Mouse (Mus musculus) left cerebral cortex, postnatal 4 days (tissue): ENCODE results near the gene Hyls1. TPM values are rescaled to one million over a fixed set of nuclear protein-coding genes. Genes with fewer than 3 reads are reported as not detected.

Experiments used
- DNase-seq: peaks from one replicate; pipeline ENCODE4 v3.0.0-alpha.2; 2022
- intact Hi-C: fragments of 180-260 bp; cut with DNase I; formaldehyde crosslinking; loops from one replicate; pipeline ENCODE4 v1.15.1; 2025
- total RNA-seq, 2 experiments: library from RNA; stranded (reverse); gene quantifications; 2 replicates each; pipeline ENCODE4 v1.2.3; 2021

Hyls1 gene
- total RNA-seq, 2 experiments from 2014 or later = 11.6 to 11.9 TPM

DNA sequence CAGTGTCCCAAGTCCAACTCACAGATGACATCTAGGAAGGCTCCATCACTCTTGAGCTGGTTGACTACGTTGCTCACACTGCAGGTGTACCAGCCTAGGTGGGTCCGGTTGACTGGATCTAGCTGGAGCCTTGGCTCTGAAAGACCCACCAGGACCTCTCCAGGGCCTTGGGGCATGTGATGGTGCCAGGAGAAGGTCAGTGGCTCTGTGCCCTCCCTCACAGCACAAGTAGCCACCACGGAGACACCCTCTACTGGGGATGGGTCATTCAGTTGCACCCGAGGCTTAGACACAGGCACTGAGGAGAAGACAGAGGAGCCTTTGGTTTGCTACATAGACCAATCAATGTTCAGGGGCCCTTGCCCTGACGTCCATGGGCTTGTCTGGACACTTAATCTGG, 54.0 kb downstream of the Hyls1 start:
- no peak for DNase-seq
- intact Hi-C loops = no loop called here

DNA sequence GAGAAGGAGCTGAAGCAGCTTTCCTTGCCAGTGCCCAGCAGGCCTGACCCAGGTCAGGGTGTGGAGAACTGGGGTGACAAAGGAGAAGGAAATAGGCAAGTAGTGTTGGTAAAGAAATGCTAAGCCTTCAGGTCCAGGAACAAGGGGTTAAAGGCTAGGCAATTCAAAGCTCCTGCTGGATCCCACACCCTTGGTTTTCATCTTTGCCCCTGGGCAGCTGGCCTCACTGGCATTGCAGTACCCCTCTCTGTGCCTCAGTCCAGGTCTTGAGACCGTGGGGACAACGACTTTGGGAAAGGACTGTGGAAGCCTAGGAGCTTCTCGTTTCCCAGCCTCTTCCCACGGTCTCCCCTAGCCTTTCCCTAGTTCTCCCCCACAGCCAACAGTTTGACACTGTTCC, 56.3 kb downstream of the Hyls1 start:
- intact Hi-C loops = no loop called here
- DNase-seq = no peak

Other genes with a start within 250 kb of the Hyls1 start
- gene Cdon, start 149.3 kb downstream of the Hyls1 start, total RNA-seq = 10 to 100 TPM; 13.0 to 14.1 TPM
- gene Gm1113, start 52.1 kb downstream of the Hyls1 start, total RNA-seq = not detected
- 10 to 100 TPM; 17.7 to 19.0 TPM for gene Ddx25, start 11.9 kb downstream of the Hyls1 start, total RNA-seq
- 10 to 100 TPM; 14.4 to 14.5 TPM for gene Pus3, start 11.8 kb downstream of the Hyls1 start, total RNA-seq
- 1 to 10 TPM; 1.4 to 2.3 TPM for gene Pate2, start 114 bp downstream of the Hyls1 start, total RNA-seq
- not detected for gene Pate4, start 41.5 kb upstream of the Hyls1 start, total RNA-seq
- not detected for gene Pate3, start 77.8 kb upstream of the Hyls1 start, total RNA-seq
- not detected for gene Pate1, start 117.0 kb upstream of the Hyls1 start, total RNA-seq
- not detected for gene Gm17677, start 170.7 kb upstream of the Hyls1 start, total RNA-seq
- not detected for gene Gm17727, start 207.7 kb upstream of the Hyls1 start, total RNA-seq
- gene Gm27235, start 219.7 kb upstream of the Hyls1 start, total RNA-seq = not detected
- not detected for gene D730048I06Rik, start 219.7 kb upstream of the Hyls1 start, total RNA-seq